8 mouse cellular contexts compared by ENCODE assay signal in the genomic region with DNA sequence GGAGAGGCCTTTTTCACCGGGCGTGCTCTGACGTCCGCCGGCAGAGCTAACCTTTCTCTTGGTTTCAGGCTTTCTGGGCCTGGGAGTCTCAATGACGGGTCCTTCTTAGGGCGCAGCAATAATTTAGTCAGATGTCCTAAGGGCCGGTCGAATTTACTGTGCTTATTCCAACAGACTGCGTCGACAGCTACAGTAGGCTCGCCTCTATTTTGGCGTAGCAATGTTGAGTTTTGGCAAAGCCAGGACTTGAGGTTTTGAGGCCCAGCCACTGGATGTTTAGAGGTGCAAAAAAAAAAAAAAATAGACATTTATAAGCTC. TPM values are rescaled to one million over a fixed set of nuclear protein-coding genes. Genes with fewer than 3 reads are reported as not detected.
DNase-seq lines count a peak whose midpoint lies in the region; ATAC-seq and TF ChIP-seq lines count a peak whose summit lies in the region.

No protein-coding gene starts in this region.

- peak overlapping the region; percentile 95 for H3K4me3 ChIP-seq in heart, embryonic 11.5 days (ENCODE audit: low read depth, low read length)
- H3K4me3 ChIP-seq in E14TG2a.4 (replicated peaks; ENCODE audit: low read length) = peak overlapping the region; percentile 99
- H3K4me3 ChIP-seq in embryonic fibroblast, embryonic 13.5 days (ENCODE audit: insufficient read depth, low read length) = peak overlapping the region; percentile 83
- peak overlapping the region; percentile 91 for H3K4me3 ChIP-seq in liver, embryonic 12.5 days

- no peak for TF ChIP-seq POLR2A in embryonic fibroblast, embryonic 13.5 days (IDR thresholded peaks at IDR 0.05; ENCODE audit: low read depth, low read length)

- peak overlapping the region; percentile 97 for H3K9ac ChIP-seq in heart, embryonic 11.5 days (ENCODE audit: low read depth, low read length)
- H3K9ac ChIP-seq in liver, embryonic 12.5 days = peak overlapping the region; percentile 96

- peaks cover 10% of the 10 kb centered on the region for H3K4me1 ChIP-seq in heart, embryonic 11.5 days (ENCODE audit: control insufficient read depth, insufficient read depth, low read length)
- peaks cover 19% of the 10 kb centered on the region for H3K4me1 ChIP-seq in E14TG2a.4 (replicated peaks; ENCODE audit: low read depth, low read length)
- no peaks in the 10 kb centered on the region for H3K4me1 ChIP-seq in embryonic fibroblast, embryonic 13.5 days (ENCODE audit: control insufficient read depth, insufficient read depth, low read length)
- peaks cover 52% of the 10 kb centered on the region for H3K4me1 ChIP-seq in liver, embryonic 12.5 days

- no peaks in the 10 kb centered on the region for H3K36me3 ChIP-seq in heart, embryonic 11.5 days (ENCODE audit: control insufficient read depth, insufficient read depth, low read length)
- H3K36me3 ChIP-seq in E14TG2a.4 (ENCODE audit: insufficient read depth, low read length) = no peaks in the 10 kb centered on the region
- peaks cover 2% of the 10 kb centered on the region; the same call in 1 of the 2 replicates for H3K36me3 ChIP-seq in liver, embryonic 12.5 days

- peak overlapping the region; percentile 80 for H3K4me2 ChIP-seq in heart, embryonic 11.5 days
- peak overlapping the region; percentile 70 for H3K4me2 ChIP-seq in liver, embryonic 12.5 days

- H3K9me3 ChIP-seq in heart, embryonic 11.5 days (replicated peaks; ENCODE audit: control insufficient read depth, low read length) = no peaks in the 10 kb centered on the region
- H3K9me3 ChIP-seq in E14TG2a.4 (ENCODE audit: low read length) = no peaks in the 10 kb centered on the region
- H3K9me3 ChIP-seq in liver, embryonic 12.5 days (replicated peaks) = no peaks in the 10 kb centered on the region

- H3K27me3 ChIP-seq in heart, embryonic 11.5 days (ENCODE audit: control insufficient read depth, insufficient read depth, low read length) = no peaks in the 10 kb centered on the region
- H3K27me3 ChIP-seq in E14TG2a.4 (ENCODE audit: insufficient read depth, low read length) = no peaks in the 10 kb centered on the region
- no peaks in the 10 kb centered on the region for H3K27me3 ChIP-seq in liver, embryonic 12.5 days (replicated peaks)

- no peak for ATAC-seq in heart, embryonic 11.5 days (replicated peaks; ENCODE audit: insufficient number of reproducible peaks, low FRiP score, low TSS enrichment)
- ATAC-seq in liver, embryonic 12.5 days = no peak

- under 1% methylated on average over 13 of the region's 13 CpGs for WGBS in heart, embryonic 11.5 days (ENCODE audit: insufficient replicate concordance)
- 0% methylated on average over 13 of the region's 13 CpGs for WGBS in liver, embryonic 12.5 days (ENCODE audit: insufficient replicate concordance)

- H3K27ac ChIP-seq in heart, embryonic 11.5 days (ENCODE audit: low read depth, low read length) = peak overlapping the region; percentile 96
- H3K27ac ChIP-seq in embryonic fibroblast, embryonic 13.5 days (ENCODE audit: insufficient read depth, low read length) = peak overlapping the region; percentile 69
- peak overlapping the region; percentile 96 for H3K27ac ChIP-seq in liver, embryonic 12.5 days

- no peak for DNase-seq in heart, adult 8-10 months (ENCODE audit: low spot score)
- DNase-seq in thymus, postnatal 14 days = no peak
- DNase-seq in thymus, postnatal 10 days (ENCODE audit: low spot score in 2 of 2) = no peak
- no peak for DNase-seq in right cerebral cortex, adult 18-20 months

- TF ChIP-seq CTCF in E14TG2a.4 (conservative IDR thresholded peaks at IDR 0.05; ENCODE audit: low read length) = no peak
- no peak for TF ChIP-seq CTCF in embryonic fibroblast, embryonic 13.5 days (IDR thresholded peaks at IDR 0.05; ENCODE audit: borderline replicate concordance, insufficient read depth, low read length)

RNA-seq across cellular contexts. Expression of gene Sacm1l, which starts 0.6 kb away (rescaled TPM):
- polyA plus RNA-seq in heart, embryonic 11.5 days (2014; fragmentation: Nextera tagmentation; extraction: Ambion mirVana) = 38.1 and 50.2 TPM in 2 replicates
- 10 to 100 TPM; 29.5 to 36.0 (median 32.5) TPM for total RNA-seq in heart, adult 8-10 months (2022)
- polyA plus RNA-seq in embryonic fibroblast, embryonic 13.5 days (2011; ENCODE audit: insufficient read length, low read depth, missing spikeins) = 58.0 and 65.2 TPM in 2 replicates
- polyA plus RNA-seq in liver, embryonic 12.5 days (2016; fragmentation: Nextera tagmentation; extraction: Ambion mirVana) = 36.3 and 36.7 TPM in 2 replicates

RNA-seq across cellular contexts. Expression of gene Limd1, which starts 51.6 kb away (rescaled TPM):
- polyA plus RNA-seq in heart, embryonic 11.5 days (2014; fragmentation: Nextera tagmentation; extraction: Ambion mirVana) = 30.9 and 32.4 TPM in 2 replicates
- total RNA-seq in heart, adult 8-10 months (2022) = 10 to 100 TPM; 34.0 to 52.2 (median 36.9) TPM
- 29.1 and 29.7 TPM in 2 replicates for polyA plus RNA-seq in embryonic fibroblast, embryonic 13.5 days (2011; ENCODE audit: insufficient read length, low read depth, missing spikeins)
- polyA plus RNA-seq in liver, embryonic 12.5 days (2016; fragmentation: Nextera tagmentation; extraction: Ambion mirVana) = 30.4 and 30.9 TPM in 2 replicates
